Mouse (Mus musculus) limb, embryonic 11.5 days (tissue): ENCODE measurements around the gene Mrps33. TPM values are rescaled to one million over a fixed set of nuclear protein-coding genes. Genes with fewer than 3 reads are reported as not detected.

ENCODE experiments used
- ATAC-seq: fragments of 200-750 bp; cut with Nextera tagmentation; 2 replicates; pipeline ENCODE4 v1.8.0; 2017; ENCODE audit warnings: low read depth; ENCODE audit not compliant: insufficient number of reproducible peaks, low FRiP score, low TSS enrichment
- DNase-seq: peaks from one replicate; pipeline ENCODE4 v3.0.0-alpha.2; 2015; ENCODE audit warnings: low spot score
- H3K27ac ChIP-seq: fragments of 300-500 bp; sonication (generic); replicated peaks from 2 replicates; pipeline ENCODE4 v1.5.1; 2014; ENCODE audit warnings: low read depth, mild to moderate bottlenecking, low read length
- H3K27me3 ChIP-seq: fragments of 300-500 bp; sonication (generic); 2 replicates; pipeline ENCODE4 v1.6.1; 2014; ENCODE audit warnings: mild to moderate bottlenecking, low read length, mixed read lengths; ENCODE audit not compliant: control insufficient read depth, insufficient read depth
- H3K36me3 ChIP-seq: fragments of 300-500 bp; sonication (generic); 2 replicates; pipeline ENCODE4 v1.6.1; 2014; ENCODE audit warnings: mild to moderate bottlenecking, low read length, moderate library complexity, mixed read lengths; ENCODE audit not compliant: control insufficient read depth, insufficient read depth
- H3K4me1 ChIP-seq: fragments of 300-500 bp; sonication (generic); 2 replicates; pipeline ENCODE4 v1.6.1; 2014; ENCODE audit warnings: low read length, mixed read lengths; ENCODE audit not compliant: control insufficient read depth, insufficient read depth
- H3K4me2 ChIP-seq: fragments of 300-500 bp; sonication (generic); 2 replicates; pipeline ENCODE4 v1.6.1; 2014; ENCODE audit warnings: low read depth, mild to moderate bottlenecking, moderate library complexity; ENCODE audit not compliant: severe bottlenecking
- H3K4me3 ChIP-seq: fragments of 300-500 bp; sonication (generic); 2 replicates; pipeline ENCODE4 v1.5.1; 2014; ENCODE audit warnings: low read depth, low read length
- H3K9ac ChIP-seq: fragments of 300-500 bp; sonication (generic); 2 replicates; pipeline ENCODE4 v1.6.1; 2014; ENCODE audit warnings: mild to moderate bottlenecking, low read length
- H3K9me3 ChIP-seq: fragments of 300-500 bp; sonication (generic); 2 replicates; pipeline ENCODE4 v1.6.1; 2016; ENCODE audit warnings: low read length; ENCODE audit not compliant: control insufficient read depth
- WGBS: fragments of 180-500 bp; shearing (Covaris S2); extraction: QIAGEN DNeasy Blood & Tissue Kit; methylation state at CpG from one replicate; pipeline ENCODE4 v1.1.7; 2014; 5-methylcytosine and 5-hydroxymethylcytosine counted together
- polyA plus RNA-seq: library from polyadenylated mRNA; unstranded; fragments of >200 nt; fragmentation: Nextera tagmentation; extraction: Ambion mirVana; gene quantifications from 2 replicates; pipeline ENCODE4 v1.2.1, GENCODE M21; 2014

Mrps33 gene
- polyA plus RNA-seq, 1 experiment from 2014 or later: 208 TPM

GRCm38 (mm10) chr6:39757229-39757628, 53.6 kb downstream of the Mrps33 start:
- ATAC-seq: no peak
- no peaks in the 10 kb centered on the region for H3K9me3 ChIP-seq
- H3K36me3 ChIP-seq: no peaks in the 10 kb centered on the region
- DNase-seq: peak; percentile 5
- no peak overlapping the region for H3K9ac ChIP-seq
- H3K4me2 ChIP-seq: no peak overlapping the region
- H3K27me3 ChIP-seq: no peaks in the 10 kb centered on the region
- H3K4me1 ChIP-seq: no peaks in the 10 kb centered on the region
- 93% methylated on average over 2 of the region's 2 CpGs for WGBS
- no peak overlapping the region for H3K4me3 ChIP-seq
- H3K27ac ChIP-seq: no peak overlapping the region

Other genes starting within 250 kb of the Mrps33 start
- gene Adck2, start 237.1 kb downstream of the Mrps33 start, polyA plus RNA-seq: 24.1 and 27.3 TPM in 2 replicates
- gene Gm42420, start 225.2 kb downstream of the Mrps33 start, polyA plus RNA-seq: 1.0 and 1.1 TPM in 2 replicates
- gene Ndufb2, start 218.4 kb downstream of the Mrps33 start, polyA plus RNA-seq: 265 and 280 TPM in 2 replicates
- gene Braf, start 85.5 kb downstream of the Mrps33 start, polyA plus RNA-seq: 17.2 and 19.5 TPM in 2 replicates
- gene Tmem178b, start 62.3 kb upstream of the Mrps33 start, polyA plus RNA-seq: 0.13 and 0.27 TPM in 2 replicates